Mouse (Mus musculus) embryonic facial prominence, embryonic 11.5 days (tissue): ENCODE measurements around the gene B4galt7. TPM values are rescaled to one million over a fixed set of nuclear protein-coding genes. Genes with fewer than 3 reads are reported as not detected.

Source experiments
- ATAC-seq: fragments of 200-750 bp; cut with Nextera tagmentation; replicated peaks from 2 replicates; pipeline ENCODE4 v1.8.0; 2017; ENCODE audit warnings: low read depth; ENCODE audit not compliant: insufficient number of reproducible peaks, low FRiP score, low TSS enrichment
- DNase-seq: peaks from one replicate; pipeline ENCODE4 v3.0.0-alpha.2; 2015; ENCODE audit warnings: low spot score
- H3K27ac ChIP-seq: fragments of 300-500 bp; sonication (generic); replicated peaks from 2 replicates; pipeline ENCODE4 v1.5.1; 2014; ENCODE audit warnings: mild to moderate bottlenecking, low read depth, low read length, control low read depth
- H3K27me3 ChIP-seq: fragments of 300-500 bp; sonication (generic); 2 replicates; pipeline ENCODE4 v1.6.1; 2014; ENCODE audit warnings: mild to moderate bottlenecking, low read length, moderate library complexity, mixed read lengths; ENCODE audit not compliant: control insufficient read depth, insufficient read depth
- H3K36me3 ChIP-seq: fragments of 300-500 bp; sonication (generic); replicated peaks from 2 replicates; pipeline ENCODE4 v1.6.1; 2014; ENCODE audit warnings: low read depth, mild to moderate bottlenecking, low read length, moderate library complexity, mixed read lengths; ENCODE audit not compliant: control insufficient read depth, insufficient read depth
- H3K4me1 ChIP-seq: fragments of 300-500 bp; sonication (generic); 2 replicates; pipeline ENCODE4 v1.6.1; 2014; ENCODE audit warnings: low read length, mixed read lengths; ENCODE audit not compliant: control insufficient read depth, insufficient read depth
- H3K4me2 ChIP-seq: fragments of 300-500 bp; sonication (generic); 2 replicates; pipeline ENCODE4 v1.6.1; 2014; ENCODE audit warnings: low read depth, mild to moderate bottlenecking, control low read depth, low read length, moderate library complexity
- H3K4me3 ChIP-seq: fragments of 300-500 bp; sonication (generic); 2 replicates; pipeline ENCODE4 v1.5.1; 2014; ENCODE audit warnings: low read depth, low read length, control low read depth
- H3K9ac ChIP-seq: fragments of 300-500 bp; sonication (generic); replicated peaks from 2 replicates; pipeline ENCODE4 v1.6.1; 2014; ENCODE audit warnings: mild to moderate bottlenecking, control low read depth, low read length
- H3K9me3 ChIP-seq: fragments of 300-500 bp; sonication (generic); replicated peaks from 2 replicates; pipeline ENCODE4 v1.6.1; 2016; ENCODE audit warnings: mild to moderate bottlenecking, low read length, inconsistent platforms, mixed read lengths; ENCODE audit not compliant: control insufficient read depth
- WGBS: fragments of 180-500 bp; shearing (Covaris S2); extraction: QIAGEN DNeasy Blood & Tissue Kit; methylation state at CpG from one replicate; pipeline ENCODE4 v1.1.7; 2014; 5-methylcytosine and 5-hydroxymethylcytosine counted together
- polyA plus RNA-seq: library from polyadenylated mRNA; unstranded; fragments of >200 nt; fragmentation: Nextera tagmentation; extraction: Ambion mirVana; gene quantifications from 2 replicates; pipeline ENCODE4 v1.2.1, GENCODE M21; 2014

B4galt7 gene
- polyA plus RNA-seq, 1 experiment from 2014 or later: 14.2 TPM

- Histone ChIP-seq H3K36me3 (peaks cover 5% of the 10 kb centered on the region), H3K27ac (no peak overlapping the region), H3K9ac (no peak overlapping the region), H3K27me3 (no peaks in the 10 kb centered on the region), H3K9me3 (no peaks in the 10 kb centered on the region), H3K4me3 (no peak overlapping the region), H3K4me1 (peaks cover 2% of the 10 kb centered on the region; the same call in 1 of the 2 replicates), H3K4me2 (no peak overlapping the region)
- no peak for ATAC-seq
- DNase-seq: peak; percentile 87
- WGBS: 5% methylated on average over 3 of the region's 3 CpGs
These were observed 1.9 kb downstream of the B4galt7 start for GRCm38 (mm10) chr13:55601611-55602010.

DNA sequence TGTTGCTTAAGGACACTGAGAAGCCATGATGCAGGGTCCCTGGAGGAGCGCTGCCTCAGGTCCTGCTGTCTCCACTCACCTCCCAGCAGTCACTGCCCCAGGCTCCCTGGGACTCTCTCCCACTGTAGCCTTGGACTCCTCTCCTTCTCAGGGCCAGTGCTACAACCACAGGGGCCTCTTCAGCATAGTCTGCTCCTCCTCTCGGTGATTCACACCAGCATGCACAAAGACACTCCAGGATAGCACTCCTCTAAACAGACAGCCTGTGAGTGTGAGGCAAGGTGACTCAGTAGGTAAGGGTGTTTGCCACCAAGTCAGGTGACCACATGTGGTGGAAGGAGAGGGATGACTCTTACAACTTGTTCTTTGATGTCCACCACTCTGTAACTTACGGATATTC, 4.9 kb downstream of the B4galt7 start:
- Histone ChIP-seq H3K27ac (no peak overlapping the region), H3K9ac (no peak overlapping the region), H3K4me2 (no peak overlapping the region), H3K27me3 (no peaks in the 10 kb centered on the region), H3K36me3 (no peaks in the 10 kb centered on the region; the same call in 1 of the 2 replicates), H3K9me3 (no peaks in the 10 kb centered on the region), H3K4me1 (no peaks in the 10 kb centered on the region), H3K4me3 (no peak overlapping the region)
- 91% methylated on average over 3 of the region's 3 CpGs for WGBS
- ATAC-seq (no peak), DNase-seq (no peak)

DNA sequence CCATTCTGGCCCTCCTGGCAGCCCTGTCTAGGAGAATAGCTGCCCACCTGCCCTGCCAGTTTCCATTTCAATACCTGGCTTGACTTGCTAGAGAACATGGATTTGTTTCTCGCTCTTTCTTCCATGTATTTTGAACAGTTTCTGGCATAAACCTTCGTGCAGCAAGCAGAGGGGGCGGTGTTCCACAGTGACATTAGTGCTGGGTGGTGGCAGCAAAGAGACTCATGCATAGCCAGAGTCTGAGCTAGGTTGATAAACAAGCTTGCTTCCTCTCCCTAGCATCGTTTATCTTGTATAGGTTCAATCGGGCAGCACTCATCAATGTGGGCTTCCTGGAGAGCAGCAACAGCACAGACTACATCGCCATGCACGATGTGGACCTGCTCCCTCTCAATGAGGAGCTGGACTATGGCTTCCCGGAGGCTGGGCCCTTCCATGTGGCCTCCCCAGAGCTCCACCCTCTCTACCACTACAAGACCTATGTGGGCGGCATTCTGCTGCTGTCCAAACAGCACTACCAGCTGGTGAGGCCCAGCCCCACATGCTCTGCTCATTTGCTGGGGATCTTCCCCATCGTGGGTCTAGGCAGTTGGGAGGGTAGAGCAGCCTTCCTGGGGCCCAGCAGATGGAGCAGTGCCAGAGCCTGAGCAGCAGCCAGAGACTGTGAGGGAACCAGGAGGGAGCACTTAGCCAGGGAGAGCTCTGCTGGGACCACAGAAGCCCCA, 7.4 kb downstream of the B4galt7 start:
- DNase-seq: no peak
- no peaks in the 10 kb centered on the region; the same call in 1 of the 2 replicates for H3K36me3 ChIP-seq
- WGBS: 80% methylated on average over 10 of the region's 10 CpGs

GRCm38 (mm10) chr13:55607624-55608006, 7.9 kb downstream of the B4galt7 start:
- DNase-seq: no peak
- H3K27me3 ChIP-seq: no peaks in the 10 kb centered on the region
- no peak overlapping the region for H3K4me3 ChIP-seq
- no peak overlapping the region for H3K4me2 ChIP-seq
- no peaks in the 10 kb centered on the region for H3K9me3 ChIP-seq
- no peak overlapping the region for H3K27ac ChIP-seq
- no peaks in the 10 kb centered on the region; the same call in 1 of the 2 replicates for H3K36me3 ChIP-seq
- no peak overlapping the region for H3K9ac ChIP-seq
- ATAC-seq: no peak
- WGBS: 89% methylated on average over 2 of the region's 2 CpGs
- H3K4me1 ChIP-seq: no peaks in the 10 kb centered on the region

More for the DNA sequence above, 7.4 kb downstream of the B4galt7 start:
- no peak overlapping the region for H3K9ac ChIP-seq
- H3K27ac ChIP-seq: no peak overlapping the region
- no peaks in the 10 kb centered on the region for H3K4me1 ChIP-seq
- H3K4me2 ChIP-seq: no peak overlapping the region
- H3K27me3 ChIP-seq: no peaks in the 10 kb centered on the region
- ATAC-seq: no peak
- H3K4me3 ChIP-seq: no peak overlapping the region
- no peaks in the 10 kb centered on the region for H3K9me3 ChIP-seq

DNA sequence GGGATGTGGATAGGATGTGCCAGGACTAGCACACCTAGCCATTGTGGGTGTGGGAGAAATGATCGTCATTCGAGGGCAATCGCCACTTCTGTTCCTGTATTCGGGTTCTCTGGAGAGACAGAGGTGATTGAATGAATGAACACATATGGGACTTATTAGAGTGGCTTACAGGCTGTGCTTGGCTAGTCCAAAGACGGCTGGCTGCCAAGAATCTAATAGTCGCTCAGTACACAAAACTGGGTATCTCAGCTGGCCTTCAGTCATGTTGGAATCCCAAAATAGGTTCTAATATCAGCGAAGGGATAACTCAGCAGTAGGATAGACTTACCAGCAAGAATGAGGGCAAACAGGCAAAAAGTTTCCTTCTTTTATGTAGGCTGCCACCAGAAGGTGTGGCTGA, 12.3 kb downstream of the B4galt7 start:
- Histone ChIP-seq H3K4me3 (no peak overlapping the region), H3K36me3 (no peaks in the 10 kb centered on the region; the same call in 1 of the 2 replicates), H3K27ac (no peak overlapping the region), H3K27me3 (no peaks in the 10 kb centered on the region), H3K4me1 (no peaks in the 10 kb centered on the region), H3K9me3 (no peaks in the 10 kb centered on the region), H3K9ac (no peak overlapping the region), H3K4me2 (no peak overlapping the region)
- ATAC-seq (no peak), DNase-seq (peak; percentile 47)
- 40% methylated on average over 7 of the region's 7 CpGs for WGBS

DNA sequence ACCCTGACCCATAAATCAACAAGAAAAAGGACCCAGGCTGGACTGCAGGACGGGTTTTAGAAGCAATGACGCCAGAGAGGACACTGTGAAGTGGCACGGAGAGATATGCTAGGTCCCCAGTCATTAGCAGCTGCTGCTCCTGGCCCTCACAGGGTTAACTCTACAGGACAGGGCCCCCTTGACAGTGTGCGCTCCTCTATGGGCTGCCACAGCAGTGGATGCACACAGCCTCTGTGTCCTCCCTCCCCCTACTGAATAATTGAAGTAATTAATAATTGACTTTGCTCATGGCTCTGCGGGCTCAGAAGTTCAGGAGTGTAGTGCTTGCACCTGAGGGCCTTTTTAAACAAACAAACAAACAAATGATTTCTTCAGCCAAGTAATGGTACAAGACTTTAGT, 13.8 kb downstream of the B4galt7 start:
- Histone ChIP-seq H3K4me1 (no peaks in the 10 kb centered on the region), H3K4me2 (no peak overlapping the region), H3K27ac (no peak overlapping the region), H3K9me3 (no peaks in the 10 kb centered on the region), H3K9ac (no peak overlapping the region), H3K4me3 (no peak overlapping the region), H3K36me3 (no peaks in the 10 kb centered on the region; the same call in 1 of the 2 replicates), H3K27me3 (no peaks in the 10 kb centered on the region)
- 49% methylated on average over 5 of the region's 5 CpGs for WGBS
- no peak for ATAC-seq
- no peak for DNase-seq

GRCm38 (mm10) chr13:55619328-55619727, 19.6 kb downstream of the B4galt7 start:
- DNase-seq (no peak), ATAC-seq (no peak)
- no peak overlapping the region for H3K4me3 ChIP-seq
- H3K4me2 ChIP-seq: no peak overlapping the region
- H3K9me3 ChIP-seq: no peaks in the 10 kb centered on the region
- WGBS: 93% methylated on average over 4 of the region's 4 CpGs
- H3K27ac ChIP-seq: no peak overlapping the region
- no peak overlapping the region for H3K9ac ChIP-seq
- no peaks in the 10 kb centered on the region for H3K36me3 ChIP-seq
- no peaks in the 10 kb centered on the region for H3K27me3 ChIP-seq
- H3K4me1 ChIP-seq: no peaks in the 10 kb centered on the region

DNA sequence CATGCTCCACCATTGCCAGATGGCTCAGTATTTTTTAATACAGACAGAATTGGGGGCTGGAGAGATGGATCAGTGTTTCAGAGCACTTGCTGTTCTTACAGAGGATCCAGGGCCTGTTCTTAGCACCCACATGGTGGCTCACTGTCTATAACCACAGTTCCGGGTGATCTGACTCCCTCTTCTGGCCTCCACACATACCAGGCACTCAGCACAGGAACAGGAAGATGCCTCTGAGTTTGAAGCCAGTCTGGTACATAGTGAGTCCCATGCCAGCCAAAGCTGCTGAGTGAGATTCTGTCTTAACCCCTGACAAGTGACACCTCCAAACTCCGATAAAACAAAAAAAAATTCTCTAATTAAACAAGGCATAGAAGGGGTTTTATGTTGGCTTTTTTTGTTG, 20.6 kb downstream of the B4galt7 start:
- no peak overlapping the region for H3K4me2 ChIP-seq
- H3K4me3 ChIP-seq: no peak overlapping the region
- DNase-seq (no peak), ATAC-seq (no peak)
- no peaks in the 10 kb centered on the region for H3K9me3 ChIP-seq
- H3K27me3 ChIP-seq: no peaks in the 10 kb centered on the region
- 79% methylated on average over 2 of the region's 2 CpGs for WGBS
- no peak overlapping the region for H3K27ac ChIP-seq
- H3K4me1 ChIP-seq: no peaks in the 10 kb centered on the region
- H3K9ac ChIP-seq: no peak overlapping the region
- H3K36me3 ChIP-seq: no peaks in the 10 kb centered on the region
